Mouse (Mus musculus) olfactory bulb, adult 2 months (tissue): ENCODE measurements around the gene Spsb4.

Experiments
- CTCF ChIP-seq: fragments of 200-500 bp; IDR thresholded peaks from 2 replicates; pipeline ENCODE4 v1.5.1; 2012; ENCODE audit warnings: low read depth, mild to moderate bottlenecking, low read length, moderate library complexity; ENCODE audit not compliant: insufficient read depth
- POLR2A ChIP-seq: fragments of 200-500 bp; IDR thresholded peaks from 2 replicates; pipeline ENCODE4 v1.6.1; 2012; ENCODE audit warnings: mild to moderate bottlenecking, low read depth, low read length, moderate library complexity; ENCODE audit not compliant: insufficient read depth

GRCm38 (mm10) chr9:97018677-97019147 is at the start of gene Spsb4:
- TF ChIP-seq CTCF: no peak; the same call in 1 of the 2 replicates
- peak; percentile 32; the same call in 1 of the 2 replicates for TF ChIP-seq POLR2A
